Mouse (Mus musculus): ENCODE measurements around the gene Akap3. TPM values are rescaled to one million over a fixed set of nuclear protein-coding genes. Genes with fewer than 3 reads are reported as not detected.
A peak's percentile ranks its signal among the peaks of the same experiment; 100 is the strongest.

The Akap3 gene
- polyA plus RNA-seq, 1 experiment from 2014 or later: not detected

- Histone ChIP-seq H3K4me3 (replicated peaks; ENCODE audit: low read depth, low read length) (no peak overlapping the region), H3K27me3 (ENCODE audit: insufficient read depth, low read length) (no peaks in the 10 kb centered on the region), H3K4me2 (ENCODE audit: low read length) (no peak overlapping the region), H3K9me3 (replicated peaks; ENCODE audit: low read length) (no peaks in the 10 kb centered on the region), H3K4me1 (replicated peaks; ENCODE audit: insufficient read depth, low read length) (no peaks in the 10 kb centered on the region), H3K27ac (no peak overlapping the region), H3K9ac (ENCODE audit: low read depth, low read length) (no peak overlapping the region), H3K36me3 (ENCODE audit: insufficient read depth, low read length) (peaks cover 33% of the 10 kb centered on the region)
- no peak for TF ChIP-seq CTCF (IDR thresholded peaks at IDR 0.05; ENCODE audit: low read depth)
- WGBS: 87% methylated on average over 3 of the region's 3 CpGs
- ATAC-seq (replicated peaks; ENCODE audit: low FRiP score, low read depth): no peak
- no peak for DNase-seq (ENCODE audit: low spot score)
Measured at GRCm38 (mm10) chr6:126823087-126823486, 29.8 kb upstream of the Akap3 start.

GRCm38 (mm10) chr6:126836628-126837027 lies 16.3 kb upstream of the Akap3 start:
- no peak for DNase-seq (ENCODE audit: low spot score)
- Histone ChIP-seq H3K4me2 (ENCODE audit: low read length) (no peak overlapping the region), H3K36me3 (ENCODE audit: insufficient read depth, low read length) (peaks cover 62% of the 10 kb centered on the region), H3K27ac (no peak overlapping the region), H3K4me3 (replicated peaks; ENCODE audit: low read depth, low read length) (no peak overlapping the region), H3K4me1 (replicated peaks; ENCODE audit: insufficient read depth, low read length) (no peaks in the 10 kb centered on the region), H3K9ac (ENCODE audit: low read depth, low read length) (no peak overlapping the region), H3K27me3 (ENCODE audit: insufficient read depth, low read length) (no peaks in the 10 kb centered on the region), H3K9me3 (replicated peaks; ENCODE audit: low read length) (no peaks in the 10 kb centered on the region)
- TF ChIP-seq CTCF (IDR thresholded peaks at IDR 0.05; ENCODE audit: low read depth): no peak
- no peak for ATAC-seq (replicated peaks; ENCODE audit: low FRiP score, low read depth)
- WGBS: 83% methylated on average over 8 of the region's 8 CpGs

- no peak for TF ChIP-seq CTCF (IDR thresholded peaks at IDR 0.05; ENCODE audit: low read depth)
- Histone ChIP-seq H3K4me3 (replicated peaks; ENCODE audit: low read depth, low read length) (peak within 1 kb of the TSS; percentile 87), H3K9me3 (replicated peaks; ENCODE audit: low read length) (no peaks in the 10 kb centered on the region), H3K9ac (ENCODE audit: low read depth, low read length) (peak within 1 kb of the TSS; percentile 88), H3K27me3 (ENCODE audit: insufficient read depth, low read length) (no peaks in the 10 kb centered on the region), H3K4me2 (ENCODE audit: low read length) (peak within 1 kb of the TSS; percentile 65), H3K27ac (peak within 1 kb of the TSS; percentile 71; the same call in 1 of the 2 replicates), H3K4me1 (replicated peaks; ENCODE audit: insufficient read depth, low read length) (peaks cover 8% of the 10 kb centered on the region), H3K36me3 (ENCODE audit: insufficient read depth, low read length) (0 out of 2 replicates have a peak, but pooled peaks cover 3% of the 10 kb centered on the region)
- DNase-seq (ENCODE audit: low spot score) (peak; percentile 96), ATAC-seq (replicated peaks; ENCODE audit: low FRiP score, low read depth) (peak; percentile 88)
- 10% methylated on average over 46 of the region's 46 CpGs for WGBS
Measured at GRCm38 (mm10) chr6:126848712-126849704, 3.9 kb upstream of the Akap3 start, which contains the start of gene Ndufa9. Gene Ndufa9, minus strand, starts transcription at chr6:126849136.

GRCm38 (mm10) chr6:126877118-126877517 lies 24.2 kb downstream of the Akap3 start:
- H3K27me3 ChIP-seq (ENCODE audit: insufficient read depth, low read length): no peaks in the 10 kb centered on the region
- WGBS: 62% methylated on average over 8 of the region's 8 CpGs
- H3K27ac ChIP-seq: no peak overlapping the region
- no peaks in the 10 kb centered on the region for H3K36me3 ChIP-seq (ENCODE audit: insufficient read depth, low read length)
- DNase-seq (ENCODE audit: low spot score) (no peak), ATAC-seq (replicated peaks; ENCODE audit: low FRiP score, low read depth) (no peak)
- no peak overlapping the region for H3K9ac ChIP-seq (ENCODE audit: low read depth, low read length)
- H3K9me3 ChIP-seq (replicated peaks; ENCODE audit: low read length): no peaks in the 10 kb centered on the region
- no peak overlapping the region for H3K4me3 ChIP-seq (replicated peaks; ENCODE audit: low read depth, low read length)
- no peak overlapping the region for H3K4me2 ChIP-seq (ENCODE audit: low read length)
- no peak for TF ChIP-seq CTCF (IDR thresholded peaks at IDR 0.05; ENCODE audit: low read depth)
- H3K4me1 ChIP-seq (replicated peaks; ENCODE audit: insufficient read depth, low read length): no peaks in the 10 kb centered on the region

- no peaks in the 10 kb centered on the region for H3K27me3 ChIP-seq (ENCODE audit: insufficient read depth, low read length)
- H3K9me3 ChIP-seq (replicated peaks; ENCODE audit: low read length): no peaks in the 10 kb centered on the region
- H3K4me3 ChIP-seq (replicated peaks; ENCODE audit: low read depth, low read length): no peak overlapping the region
- no peak overlapping the region for H3K27ac ChIP-seq
- H3K4me1 ChIP-seq (replicated peaks; ENCODE audit: insufficient read depth, low read length): no peaks in the 10 kb centered on the region
- DNase-seq (ENCODE audit: low spot score) (no peak), ATAC-seq (replicated peaks; ENCODE audit: low FRiP score, low read depth) (no peak)
- H3K9ac ChIP-seq (ENCODE audit: low read depth, low read length): no peak overlapping the region
- WGBS: 76% methylated on average over 4 of the region's 5 CpGs
- H3K4me2 ChIP-seq (ENCODE audit: low read length): no peak overlapping the region
- H3K36me3 ChIP-seq (ENCODE audit: insufficient read depth, low read length): no peaks in the 10 kb centered on the region
- TF ChIP-seq CTCF (IDR thresholded peaks at IDR 0.05; ENCODE audit: low read depth): no peak
Measured at GRCm38 (mm10) chr6:126907378-126907777, 54.5 kb downstream of the Akap3 start.

GRCm38 (mm10) chr6:126907876-126908275 lies 55.0 kb downstream of the Akap3 start:
- 51% methylated on average over 3 of the region's 3 CpGs for WGBS
- no peak for TF ChIP-seq CTCF (IDR thresholded peaks at IDR 0.05; ENCODE audit: low read depth)
- no peak overlapping the region for H3K4me2 ChIP-seq (ENCODE audit: low read length)
- no peak for DNase-seq (ENCODE audit: low spot score)
- H3K4me3 ChIP-seq (replicated peaks; ENCODE audit: low read depth, low read length): no peak overlapping the region
- H3K27ac ChIP-seq: no peak overlapping the region
- H3K9ac ChIP-seq (ENCODE audit: low read depth, low read length): no peak overlapping the region
- ATAC-seq (replicated peaks; ENCODE audit: low FRiP score, low read depth): no peak
- no peaks in the 10 kb centered on the region for H3K4me1 ChIP-seq (replicated peaks; ENCODE audit: insufficient read depth, low read length)
- no peaks in the 10 kb centered on the region for H3K36me3 ChIP-seq (ENCODE audit: insufficient read depth, low read length)
- H3K9me3 ChIP-seq (replicated peaks; ENCODE audit: low read length): no peaks in the 10 kb centered on the region
- no peaks in the 10 kb centered on the region for H3K27me3 ChIP-seq (ENCODE audit: insufficient read depth, low read length)
